Mouse (Mus musculus) forebrain, postnatal 0 days (tissue): ENCODE measurements around the gene Clec11a. TPM values are rescaled to one million over a fixed set of nuclear protein-coding genes. Genes with fewer than 3 reads are reported as not detected.

Source experiments
- ATAC-seq: fragments of 200-750 bp; cut with Nextera tagmentation; 2 replicates; pipeline ENCODE4 v1.8.0; 2017; ENCODE audit warnings: mild to moderate bottlenecking, moderate library complexity
- DNase-seq: peaks from one replicate; pipeline ENCODE4 v3.0.0-alpha.2; 2015
- H3K27ac ChIP-seq: fragments of 300-500 bp; sonication (generic); 2 replicates; pipeline ENCODE4 v1.5.1; 2014; ENCODE audit warnings: low read depth, mild to moderate bottlenecking, antibody characterized with exemption, low read length, moderate library complexity, mixed read lengths
- H3K27me3 ChIP-seq: fragments of 300-500 bp; sonication (generic); 2 replicates; pipeline ENCODE4 v1.6.1; 2014; ENCODE audit warnings: mild to moderate bottlenecking, low read length, mixed read lengths; ENCODE audit not compliant: insufficient read depth
- H3K36me3 ChIP-seq: fragments of 300-500 bp; sonication (generic); 2 replicates; pipeline ENCODE4 v1.6.1; 2014; ENCODE audit warnings: mild to moderate bottlenecking, moderate library complexity; ENCODE audit not compliant: insufficient read depth
- H3K4me1 ChIP-seq: fragments of 300-500 bp; sonication (generic); 2 replicates; pipeline ENCODE4 v1.6.1; 2014; ENCODE audit warnings: antibody characterized with exemption; ENCODE audit not compliant: insufficient read depth
- H3K4me2 ChIP-seq: fragments of 300-500 bp; sonication (generic); 2 replicates; pipeline ENCODE4 v1.6.1; 2014; ENCODE audit warnings: low read depth, mild to moderate bottlenecking, moderate library complexity
- H3K4me3 ChIP-seq: fragments of 300-500 bp; sonication (generic); 2 replicates; pipeline ENCODE4 v1.5.1; 2014; ENCODE audit warnings: low read depth, low read length, mixed read lengths
- H3K9ac ChIP-seq: fragments of 300-500 bp; sonication (generic); 2 replicates; pipeline ENCODE4 v1.6.1; 2014; ENCODE audit warnings: mild to moderate bottlenecking
- H3K9me3 ChIP-seq: fragments of 300-500 bp; sonication (generic); 2 replicates; pipeline ENCODE4 v1.6.1; 2016; ENCODE audit warnings: low read length
- CTCF ChIP-seq: sonication (generic); IDR thresholded peaks from 2 replicates; pipeline ENCODE4 v1.5.1; 2016; ENCODE audit warnings: antibody characterized with exemption, control low read depth, low read depth
- WGBS: fragments of 180-500 bp; shearing (Covaris S2); extraction: QIAGEN DNeasy Blood & Tissue Kit; methylation state at CpG from one replicate; pipeline ENCODE4 v1.1.7; 2014; 5-methylcytosine and 5-hydroxymethylcytosine counted together
- polyA plus RNA-seq: library from polyadenylated mRNA; unstranded; fragments of >200 nt; fragmentation: Nextera tagmentation; extraction: Ambion mirVana; gene quantifications from 2 replicates; pipeline ENCODE4 v1.2.1, GENCODE M21; 2015
- total RNA-seq: library from RNA; depleted of rRNA; stranded (reverse); fragments of >200 nt; gene quantifications from 2 replicates; pipeline ENCODE4 v1.2.3, GENCODE M21; 2014; rRNA removed

The Clec11a gene
- total and polyA plus RNA-seq, 2 experiments from 2014 or later, result 3.7 to 4.7 TPM

DNA sequence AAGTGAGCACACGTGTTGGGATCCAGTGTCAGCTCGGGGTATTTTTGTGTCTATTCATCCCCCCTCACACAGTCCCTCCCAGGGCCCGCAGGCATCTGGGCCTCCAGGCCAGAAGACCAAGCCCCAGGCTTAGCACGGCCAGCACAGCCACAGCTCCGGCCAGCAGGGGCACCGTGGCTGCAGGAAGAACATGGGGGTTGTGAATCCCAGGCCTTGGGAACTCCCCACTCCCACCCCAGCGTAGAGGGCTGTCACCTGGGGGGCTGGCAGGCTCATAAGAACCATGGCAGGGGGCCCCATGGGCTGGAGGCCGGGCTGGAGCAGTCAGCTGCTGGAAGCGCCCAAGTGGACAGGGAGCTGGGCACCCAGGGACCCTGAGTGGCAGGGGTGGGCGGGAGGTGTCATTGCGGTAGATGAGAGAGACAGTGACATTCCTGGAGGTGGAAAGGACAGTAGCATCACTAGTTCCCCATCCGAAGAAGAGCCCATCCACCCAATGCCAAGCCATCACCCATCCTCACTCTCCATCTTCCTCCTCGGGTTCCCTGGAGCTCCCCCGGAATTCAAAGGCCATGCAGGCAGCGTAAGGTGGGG, 53.6 kb downstream of the Clec11a start:
- Histone ChIP-seq H3K9me3 (no peaks in the 10 kb centered on the region), H3K4me2 (no peak overlapping the region), H3K36me3 (peaks cover 51% of the 10 kb centered on the region), H3K9ac (no peak overlapping the region), H3K4me1 (peaks cover 2% of the 10 kb centered on the region), H3K4me3 (no peak overlapping the region), H3K27ac (no peak overlapping the region), H3K27me3 (no peaks in the 10 kb centered on the region)
- peak; percentile 11; the same call in 1 of the 2 replicates for ATAC-seq
- no peak for DNase-seq
- no peak for TF ChIP-seq CTCF
- WGBS, result 57% methylated on average over 15 of the region's 15 CpGs

Other genes with a start within 250 kb of the Clec11a start
- not detected in 2 replicates for gene Klk1b21, start 204.6 kb downstream of the Clec11a start, total RNA-seq
- gene Klk1b21, start 204.6 kb downstream of the Clec11a start, polyA plus RNA-seq, result not detected in 2 replicates
- gene Klk1b22, start 194.2 kb downstream of the Clec11a start, total RNA-seq, result not detected in 2 replicates
- not detected in 2 replicates for gene Klk1b22, start 194.2 kb downstream of the Clec11a start, polyA plus RNA-seq
- not detected in 2 replicates for gene Klk1b16, start 170.1 kb downstream of the Clec11a start, total RNA-seq
- gene Klk1b16, start 170.1 kb downstream of the Clec11a start, polyA plus RNA-seq, result not detected in 2 replicates
- not detected in 2 replicates for gene Klk1b24, start 118.7 kb downstream of the Clec11a start, total RNA-seq
- not detected in 2 replicates for gene Klk1b24, start 118.7 kb downstream of the Clec11a start, polyA plus RNA-seq
- not detected in 2 replicates for gene Klk1b3, start 108.7 kb downstream of the Clec11a start, total RNA-seq
- not detected in 2 replicates for gene Klk1b3, start 108.7 kb downstream of the Clec11a start, polyA plus RNA-seq
- gene Klk1b4, start 99.5 kb downstream of the Clec11a start, total RNA-seq, result not detected in 2 replicates
- not detected in 2 replicates for gene Klk1b4, start 99.5 kb downstream of the Clec11a start, polyA plus RNA-seq
- not detected in 2 replicates for gene Klk1b5, start 91.0 kb downstream of the Clec11a start, total RNA-seq
- not detected in 2 replicates for gene Klk1b5, start 91.0 kb downstream of the Clec11a start, polyA plus RNA-seq
- not detected in 2 replicates for gene Klk1, start 81.5 kb downstream of the Clec11a start, total RNA-seq
- gene Klk1, start 81.5 kb downstream of the Clec11a start, polyA plus RNA-seq, result not detected in 2 replicates
- gene Gm36864, start 70.7 kb downstream of the Clec11a start, total RNA-seq, result not detected in 2 replicates
- gene Gm36864, start 70.7 kb downstream of the Clec11a start, polyA plus RNA-seq, result not detected in 2 replicates
- 0.23 and 0.29 TPM in 2 replicates for gene 1700028J19Rik, start 60.2 kb downstream of the Clec11a start, total RNA-seq
- gene 1700028J19Rik, start 60.2 kb downstream of the Clec11a start, polyA plus RNA-seq, result 1.6 and 2.3 TPM in 2 replicates
- 250 and 333 TPM in 2 replicates for gene 2410002F23Rik, start 60.2 kb downstream of the Clec11a start, total RNA-seq
- 312 and 332 TPM in 2 replicates for gene 2410002F23Rik, start 60.2 kb downstream of the Clec11a start, polyA plus RNA-seq
- not detected in 2 replicates for gene Acp4, start 49.5 kb downstream of the Clec11a start, total RNA-seq
- gene Acp4, start 49.5 kb downstream of the Clec11a start, polyA plus RNA-seq, result 0.12 TPM in 1 of 2 replicates, not detected in the other
- gene Gm15517, start 45.5 kb downstream of the Clec11a start, total RNA-seq, result not detected in 2 replicates
- not detected in 2 replicates for gene Gm15517, start 45.5 kb downstream of the Clec11a start, polyA plus RNA-seq
- 31.1 and 34.2 TPM in 2 replicates for gene Shank1, start 3.4 kb upstream of the Clec11a start, total RNA-seq
- gene Shank1, start 3.4 kb upstream of the Clec11a start, polyA plus RNA-seq, result 15.4 and 29.7 TPM in 2 replicates
- gene Syt3, start 77.2 kb upstream of the Clec11a start, total RNA-seq, result 48.2 and 77.2 TPM in 2 replicates
- gene Syt3, start 77.2 kb upstream of the Clec11a start, polyA plus RNA-seq, result 43.9 and 55.0 TPM in 2 replicates
- 1.3 and 7.3 TPM in 2 replicates for gene 1700008O03Rik, start 78.9 kb upstream of the Clec11a start, total RNA-seq
- gene 1700008O03Rik, start 78.9 kb upstream of the Clec11a start, polyA plus RNA-seq, result 2.7 and 3.5 TPM in 2 replicates
- gene Lrrc4b, start 122.1 kb upstream of the Clec11a start, total RNA-seq, result 347 and 391 TPM in 2 replicates
- gene Lrrc4b, start 122.1 kb upstream of the Clec11a start, polyA plus RNA-seq, result 19.5 and 22.2 TPM in 2 replicates
- gene Aspdh, start 158.5 kb upstream of the Clec11a start, total RNA-seq, result 4.4 and 20.3 TPM in 2 replicates
- 1.6 and 2.2 TPM in 2 replicates for gene Aspdh, start 158.5 kb upstream of the Clec11a start, polyA plus RNA-seq
- gene Josd2, start 161.1 kb upstream of the Clec11a start, total RNA-seq, result 27.6 and 39.3 TPM in 2 replicates
- 28.6 and 31.7 TPM in 2 replicates for gene Josd2, start 161.1 kb upstream of the Clec11a start, polyA plus RNA-seq
- 212 and 238 TPM in 2 replicates for gene Emc10, start 189.6 kb upstream of the Clec11a start, total RNA-seq
- 168 and 171 TPM in 2 replicates for gene Emc10, start 189.6 kb upstream of the Clec11a start, polyA plus RNA-seq
- gene Fam71e1, start 189.7 kb upstream of the Clec11a start, total RNA-seq, result 21.1 and 22.0 TPM in 2 replicates
- 23.1 and 27.2 TPM in 2 replicates for gene Fam71e1, start 189.7 kb upstream of the Clec11a start, polyA plus RNA-seq
- 0.15 and 0.33 TPM in 2 replicates for gene Mybpc2, start 217.8 kb upstream of the Clec11a start, total RNA-seq
- gene Mybpc2, start 217.8 kb upstream of the Clec11a start, polyA plus RNA-seq, result 0.15 and 0.29 TPM in 2 replicates
- 0.05 TPM in 1 of 2 replicates, not detected in the other for gene Spib, start 225.2 kb upstream of the Clec11a start, total RNA-seq
- gene Spib, start 225.2 kb upstream of the Clec11a start, polyA plus RNA-seq, result not detected in 2 replicates
- 14.1 and 16.2 TPM in 2 replicates for gene Pold1, start 241.9 kb upstream of the Clec11a start, total RNA-seq
- gene Pold1, start 241.9 kb upstream of the Clec11a start, polyA plus RNA-seq, result 14.2 and 14.3 TPM in 2 replicates
- gene Nr1h2, start 247.0 kb upstream of the Clec11a start, total RNA-seq, result 44.1 and 45.9 TPM in 2 replicates
- gene Nr1h2, start 247.0 kb upstream of the Clec11a start, polyA plus RNA-seq, result 49.9 and 51.1 TPM in 2 replicates